Mouse (Mus musculus): ENCODE measurements around the gene Ryr3. TPM values are rescaled to one million over a fixed set of nuclear protein-coding genes. Genes with fewer than 3 reads are reported as not detected.

The Ryr3 gene
- 0.61 and 1.1 TPM in 2 replicates for polyA plus RNA-seq (2012; rRNA removed)

- DNase-seq (ENCODE audit: low read depth, low spot score) = no peak
- 3% methylated on average over 60 of the region's 72 CpGs for WGBS
Measured at GRCm38 (mm10) chr2:113216746-113217461, at the start of gene Ryr3. Ryr3 (minus strand) TSS chr2:113217096.

- 70% methylated on average over 5 of the region's 5 CpGs for WGBS
Measured at GRCm38 (mm10) chr2:113238871-113239270, 22.0 kb upstream of the Ryr3 start.

GRCm38 (mm10) chr2:113236993-113237392, 20.1 kb upstream of the Ryr3 start:
- 81% methylated on average over 1 of the region's 1 CpGs for WGBS
- DNase-seq (ENCODE audit: low read depth, low spot score) = no peak

More at GRCm38 (mm10) chr2:113238871-113239270, 22.0 kb upstream of the Ryr3 start:
- DNase-seq (ENCODE audit: low read depth, low spot score) = no peak

- DNase-seq (ENCODE audit: low read depth, low spot score) = peak; percentile 21
- WGBS = 20% methylated on average over 3 of the region's 3 CpGs
Measured at GRCm38 (mm10) chr2:113234559-113234958, 17.7 kb upstream of the Ryr3 start.

GRCm38 (mm10) chr2:113233356-113233755, 16.5 kb upstream of the Ryr3 start:
- 54% methylated on average over 3 of the region's 3 CpGs for WGBS
- no peak for DNase-seq (ENCODE audit: low read depth, low spot score)

- 5% methylated on average over 23 of the region's 23 CpGs for WGBS
- DNase-seq (ENCODE audit: low read depth, low spot score) = no peak
Measured at GRCm38 (mm10) chr2:113216105-113216745, 671 bp downstream of the Ryr3 start.

GRCm38 (mm10) chr2:113210023-113210422, 6.9 kb downstream of the Ryr3 start:
- DNase-seq (ENCODE audit: low read depth, low spot score) = no peak
- 77% methylated on average over 3 of the region's 3 CpGs for WGBS

- no peak for DNase-seq (ENCODE audit: low read depth, low spot score)
- WGBS = 79% methylated on average over 9 of the region's 9 CpGs
Measured at GRCm38 (mm10) chr2:113209263-113209662, 7.6 kb downstream of the Ryr3 start.

GRCm38 (mm10) chr2:113202857-113203256, 14.0 kb downstream of the Ryr3 start:
- 66% methylated on average over 6 of the region's 6 CpGs for WGBS
- DNase-seq (ENCODE audit: low read depth, low spot score) = no peak

- WGBS = 74% methylated on average over 2 of the region's 2 CpGs
- no peak for DNase-seq (ENCODE audit: low read depth, low spot score)
Measured at GRCm38 (mm10) chr2:113199030-113199679, 17.7 kb downstream of the Ryr3 start.

- DNase-seq (ENCODE audit: low read depth, low spot score) = no peak
- 70% methylated on average over 6 of the region's 6 CpGs for WGBS
Measured at GRCm38 (mm10) chr2:113187158-113187557, 29.7 kb downstream of the Ryr3 start.

GRCm38 (mm10) chr2:113181701-113182100, 35.2 kb downstream of the Ryr3 start:
- WGBS = 59% methylated on average over 5 of the region's 5 CpGs

GRCm38 (mm10) chr2:113178047-113178446, 38.8 kb downstream of the Ryr3 start:
- DNase-seq (ENCODE audit: low read depth, low spot score) = no peak

More at GRCm38 (mm10) chr2:113181701-113182100, 35.2 kb downstream of the Ryr3 start:
- no peak for DNase-seq (ENCODE audit: low read depth, low spot score)

GRCm38 (mm10) chr2:113176337-113176736, 40.6 kb downstream of the Ryr3 start:
- 84% methylated on average over 5 of the region's 5 CpGs for WGBS
- no peak for DNase-seq (ENCODE audit: low read depth, low spot score)

- no peak for DNase-seq (ENCODE audit: low read depth, low spot score)
- 71% methylated on average over 4 of the region's 4 CpGs for WGBS
Measured at GRCm38 (mm10) chr2:113168096-113168495, 48.8 kb downstream of the Ryr3 start.

- 81% methylated on average over 5 of the region's 5 CpGs for WGBS
- no peak for DNase-seq (ENCODE audit: low read depth, low spot score)
Measured at GRCm38 (mm10) chr2:113161494-113161893, 55.4 kb downstream of the Ryr3 start.

GRCm38 (mm10) chr2:113137766-113138165, 79.1 kb downstream of the Ryr3 start:
- DNase-seq (ENCODE audit: low read depth, low spot score) = no peak
- WGBS = 86% methylated on average over 3 of the region's 3 CpGs

GRCm38 (mm10) chr2:113123476-113123875, 93.4 kb downstream of the Ryr3 start:
- no peak for DNase-seq (ENCODE audit: low read depth, low spot score)
- 53% methylated on average over 1 of the region's 1 CpGs for WGBS

- DNase-seq (ENCODE audit: low read depth, low spot score) = no peak
- 26% methylated on average over 1 of the region's 1 CpGs for WGBS
Measured at GRCm38 (mm10) chr2:113119080-113119479, 97.8 kb downstream of the Ryr3 start.

GRCm38 (mm10) chr2:113116788-113117187, 100.1 kb downstream of the Ryr3 start:
- no peak for DNase-seq (ENCODE audit: low read depth, low spot score)
- 87% methylated on average over 2 of the region's 2 CpGs for WGBS

GRCm38 (mm10) chr2:113115897-113116283, 101.0 kb downstream of the Ryr3 start:
- WGBS = 90% methylated on average over 4 of the region's 4 CpGs
- DNase-seq (ENCODE audit: low read depth, low spot score) = no peak
